Mouse (Mus musculus): Measurements from ENCODE around the gene Yaf2. TPM values are rescaled to one million over a fixed set of nuclear protein-coding genes. Genes with fewer than 3 reads are reported as not detected.

Yaf2 gene
- total and polyA plus RNA-seq, 3 experiments, result 24.4 to 50.0 (median 39.7) TPM

DNA sequence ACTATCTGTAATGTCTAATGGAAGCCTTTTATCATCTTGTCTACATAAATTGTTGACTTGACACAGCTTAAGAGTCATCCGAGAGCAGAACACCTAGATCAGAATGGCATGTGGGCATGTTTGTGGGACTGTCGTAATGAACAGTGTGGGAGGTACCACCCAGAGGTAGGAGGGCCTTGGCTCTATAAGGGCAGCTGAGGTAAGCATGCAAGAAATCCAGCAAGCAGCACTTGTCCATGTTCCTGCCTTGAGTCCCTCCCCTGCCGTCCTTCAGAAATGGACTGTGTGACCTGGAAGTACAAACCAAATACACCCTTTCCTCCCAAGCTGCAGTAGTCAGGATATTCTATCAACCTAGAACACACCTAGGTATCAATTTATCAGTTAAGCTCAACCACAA, 71.5 kb downstream of the Yaf2 start:
- no peak for DNase-seq (ENCODE audit: low spot score)
- Histone ChIP-seq H3K27me3 (ENCODE audit: insufficient read depth, low read length) (no peaks in the 10 kb centered on the region), H3K4me1 (ENCODE audit: insufficient read depth, low read depth, low read length) (peaks cover 15% of the 10 kb centered on the region), H3K4me3 (ENCODE audit: low read depth, low read length) (no peak overlapping the region), H3K9me3 (replicated peaks) (no peaks in the 10 kb centered on the region), H3K36me3 (replicated peaks) (peaks cover 71% of the 10 kb centered on the region)
- no peak for ATAC-seq (ENCODE audit: extremely low read depth, insufficient number of reproducible peaks, low FRiP score, poor library complexity, severe bottlenecking)
- TF ChIP-seq CTCF (IDR thresholded peaks at IDR 0.05; ENCODE audit: low read depth, low read length), result no peak
- TF ChIP-seq GATA1 (IDR thresholded peaks at IDR 0.05; ENCODE audit: borderline replicate concordance, low read length), result no peak
- TF ChIP-seq TAL1 (conservative IDR thresholded peaks at IDR 0.05; ENCODE audit: low read depth, low read length), result no peak
- TF ChIP-seq GATA2 (IDR thresholded peaks at IDR 0.05; ENCODE audit: borderline replicate concordance, low read depth, low read length), result no peak
- TF ChIP-seq POLR2AphosphoS5 (IDR thresholded peaks at IDR 0.05; ENCODE audit: insufficient replicate concordance, low read depth, low read length), result no peak

GRCm38 (mm10) chr15:93264221-93264620, 72.5 kb downstream of the Yaf2 start:
- Histone ChIP-seq H3K4me3 (ENCODE audit: low read depth, low read length) (no peak overlapping the region), H3K4me1 (ENCODE audit: insufficient read depth, low read depth, low read length) (peaks cover 12% of the 10 kb centered on the region), H3K27me3 (ENCODE audit: insufficient read depth, low read length) (no peaks in the 10 kb centered on the region), H3K9me3 (replicated peaks) (no peaks in the 10 kb centered on the region), H3K36me3 (replicated peaks) (peaks cover 69% of the 10 kb centered on the region)
- no peak for TF ChIP-seq GATA1 (IDR thresholded peaks at IDR 0.05; ENCODE audit: borderline replicate concordance, low read length)
- TF ChIP-seq CTCF (IDR thresholded peaks at IDR 0.05; ENCODE audit: low read depth, low read length), result no peak
- no peak for TF ChIP-seq TAL1 (conservative IDR thresholded peaks at IDR 0.05; ENCODE audit: low read depth, low read length)
- TF ChIP-seq POLR2AphosphoS5 (IDR thresholded peaks at IDR 0.05; ENCODE audit: insufficient replicate concordance, low read depth, low read length), result no peak
- TF ChIP-seq GATA2 (IDR thresholded peaks at IDR 0.05; ENCODE audit: borderline replicate concordance, low read depth, low read length), result no peak
- no peak for DNase-seq (ENCODE audit: low spot score)
- ATAC-seq (ENCODE audit: extremely low read depth, insufficient number of reproducible peaks, low FRiP score, poor library complexity, severe bottlenecking), result no peak

DNA sequence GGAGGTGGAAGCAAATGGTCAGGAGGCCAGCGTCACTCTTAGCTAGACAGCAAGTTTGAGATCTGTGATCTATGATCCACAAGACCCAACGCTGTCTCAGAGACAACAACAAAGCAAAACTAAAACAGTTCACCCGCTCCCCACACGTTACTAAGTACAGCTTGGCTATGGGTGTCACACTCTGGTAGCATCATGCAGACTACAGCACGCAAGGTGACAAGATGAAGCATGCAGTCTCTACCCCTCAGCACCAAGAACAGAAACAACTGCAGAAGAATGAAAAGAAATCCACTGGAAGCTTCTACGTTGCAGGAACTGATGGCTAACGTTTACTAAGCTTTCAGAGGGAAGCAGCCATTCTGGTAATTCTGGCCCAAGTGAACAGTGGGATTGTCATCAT, 73.2 kb downstream of the Yaf2 start:
- peaks cover 71% of the 10 kb centered on the region for H3K36me3 ChIP-seq (replicated peaks)
- no peaks in the 10 kb centered on the region for H3K9me3 ChIP-seq (replicated peaks)
- no peak overlapping the region for H3K4me3 ChIP-seq (ENCODE audit: low read depth, low read length)
- DNase-seq (ENCODE audit: low spot score) (no peak), ATAC-seq (ENCODE audit: extremely low read depth, insufficient number of reproducible peaks, low FRiP score, poor library complexity, severe bottlenecking) (no peak)
- H3K27me3 ChIP-seq (ENCODE audit: insufficient read depth, low read length), result no peaks in the 10 kb centered on the region
- H3K4me1 ChIP-seq (ENCODE audit: insufficient read depth, low read depth, low read length), result peaks cover 12% of the 10 kb centered on the region
- TF ChIP-seq POLR2AphosphoS5 (IDR thresholded peaks at IDR 0.05; ENCODE audit: insufficient replicate concordance, low read depth, low read length) (no peak), GATA2 (IDR thresholded peaks at IDR 0.05; ENCODE audit: borderline replicate concordance, low read depth, low read length) (no peak), TAL1 (conservative IDR thresholded peaks at IDR 0.05; ENCODE audit: low read depth, low read length) (no peak), GATA1 (IDR thresholded peaks at IDR 0.05; ENCODE audit: borderline replicate concordance, low read length) (no peak), CTCF (IDR thresholded peaks at IDR 0.05; ENCODE audit: low read depth, low read length) (no peak)

GRCm38 (mm10) chr15:93262818-93263217, 73.9 kb downstream of the Yaf2 start:
- ATAC-seq (ENCODE audit: extremely low read depth, insufficient number of reproducible peaks, low FRiP score, poor library complexity, severe bottlenecking) (no peak), DNase-seq (ENCODE audit: low spot score) (no peak)
- Histone ChIP-seq H3K27me3 (ENCODE audit: insufficient read depth, low read length) (no peaks in the 10 kb centered on the region), H3K4me1 (ENCODE audit: insufficient read depth, low read depth, low read length) (0 out of 2 replicates have a peak, but pooled peaks cover 8% of the 10 kb centered on the region), H3K36me3 (replicated peaks) (peaks cover 73% of the 10 kb centered on the region), H3K4me3 (ENCODE audit: low read depth, low read length) (no peak overlapping the region), H3K9me3 (replicated peaks) (no peaks in the 10 kb centered on the region)
- TF ChIP-seq CTCF (IDR thresholded peaks at IDR 0.05; ENCODE audit: low read depth, low read length) (no peak), TAL1 (conservative IDR thresholded peaks at IDR 0.05; ENCODE audit: low read depth, low read length) (no peak), POLR2AphosphoS5 (IDR thresholded peaks at IDR 0.05; ENCODE audit: insufficient replicate concordance, low read depth, low read length) (no peak), GATA2 (IDR thresholded peaks at IDR 0.05; ENCODE audit: borderline replicate concordance, low read depth, low read length) (no peak), GATA1 (IDR thresholded peaks at IDR 0.05; ENCODE audit: borderline replicate concordance, low read length) (no peak)

GRCm38 (mm10) chr15:93262274-93262673, 74.5 kb downstream of the Yaf2 start:
- no peaks in the 10 kb centered on the region for H3K27me3 ChIP-seq (ENCODE audit: insufficient read depth, low read length)
- no peak overlapping the region for H3K4me3 ChIP-seq (ENCODE audit: low read depth, low read length)
- DNase-seq (ENCODE audit: low spot score) (no peak), ATAC-seq (ENCODE audit: extremely low read depth, insufficient number of reproducible peaks, low FRiP score, poor library complexity, severe bottlenecking) (no peak)
- H3K9me3 ChIP-seq (replicated peaks), result no peaks in the 10 kb centered on the region
- H3K36me3 ChIP-seq (replicated peaks), result peaks cover 76% of the 10 kb centered on the region
- TF ChIP-seq TAL1 (conservative IDR thresholded peaks at IDR 0.05; ENCODE audit: low read depth, low read length), result no peak
- no peak for TF ChIP-seq GATA1 (IDR thresholded peaks at IDR 0.05; ENCODE audit: borderline replicate concordance, low read length)
- no peak for TF ChIP-seq POLR2AphosphoS5 (IDR thresholded peaks at IDR 0.05; ENCODE audit: insufficient replicate concordance, low read depth, low read length)
- TF ChIP-seq GATA2 (IDR thresholded peaks at IDR 0.05; ENCODE audit: borderline replicate concordance, low read depth, low read length), result no peak
- no peak for TF ChIP-seq CTCF (IDR thresholded peaks at IDR 0.05; ENCODE audit: low read depth, low read length)
- 0 out of 2 replicates have a peak, but pooled peaks cover 8% of the 10 kb centered on the region for H3K4me1 ChIP-seq (ENCODE audit: insufficient read depth, low read depth, low read length)

DNA sequence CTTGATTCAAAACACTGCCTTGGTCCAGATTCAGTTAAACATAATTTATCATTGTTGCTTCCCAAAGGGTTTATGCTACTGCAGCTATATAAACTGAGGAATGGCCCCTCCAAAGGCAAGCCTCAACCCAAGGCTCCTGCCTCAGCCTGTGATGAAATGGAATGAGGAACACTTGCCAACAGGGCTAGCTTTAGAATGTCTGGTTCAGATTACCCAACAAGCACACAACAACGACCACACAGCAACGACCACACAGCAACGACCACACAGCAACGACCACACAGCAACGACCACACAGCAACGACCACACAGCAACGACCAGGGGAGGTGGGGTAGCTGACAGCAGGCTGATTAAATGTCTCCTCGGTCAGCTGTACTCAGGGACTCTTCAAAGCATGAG, 76.8 kb downstream of the Yaf2 start:
- no peak overlapping the region for H3K4me3 ChIP-seq (ENCODE audit: low read depth, low read length)
- H3K27me3 ChIP-seq (ENCODE audit: insufficient read depth, low read length), result no peaks in the 10 kb centered on the region
- TF ChIP-seq GATA1 (IDR thresholded peaks at IDR 0.05; ENCODE audit: borderline replicate concordance, low read length), result no peak
- no peaks in the 10 kb centered on the region for H3K9me3 ChIP-seq (replicated peaks)
- DNase-seq (ENCODE audit: low spot score), result no peak
- 0 out of 2 replicates have a peak, but pooled peaks cover 3% of the 10 kb centered on the region for H3K4me1 ChIP-seq (ENCODE audit: insufficient read depth, low read depth, low read length)
- H3K36me3 ChIP-seq (replicated peaks), result peaks cover 90% of the 10 kb centered on the region
- ATAC-seq (ENCODE audit: extremely low read depth, insufficient number of reproducible peaks, low FRiP score, poor library complexity, severe bottlenecking), result no peak

DNA sequence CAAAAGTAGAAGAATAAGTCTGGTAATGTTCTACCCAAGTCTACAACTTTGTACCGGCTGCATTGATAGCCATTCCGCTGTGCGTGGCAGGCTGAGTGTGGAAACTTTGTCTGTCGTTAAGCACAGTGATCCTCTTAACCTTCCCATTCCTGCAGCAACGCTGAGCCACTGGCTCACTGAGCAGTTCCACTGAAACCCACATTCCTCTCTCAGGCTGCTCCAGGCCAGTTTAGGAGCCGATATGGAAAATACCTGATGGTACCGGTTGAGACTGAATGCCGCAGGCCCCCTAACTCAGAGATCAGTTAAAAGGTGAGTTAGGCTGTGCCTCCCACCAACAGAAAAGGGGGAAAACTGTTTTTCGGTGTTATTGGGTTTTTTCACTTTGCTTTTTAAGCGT, 81.4 kb downstream of the Yaf2 start:
- Histone ChIP-seq H3K36me3 (replicated peaks) (peaks cover 91% of the 10 kb centered on the region), H3K9me3 (replicated peaks) (no peaks in the 10 kb centered on the region), H3K27me3 (ENCODE audit: insufficient read depth, low read length) (no peaks in the 10 kb centered on the region), H3K4me3 (ENCODE audit: low read depth, low read length) (no peak overlapping the region), H3K4me1 (ENCODE audit: insufficient read depth, low read depth, low read length) (no peaks in the 10 kb centered on the region)
- ATAC-seq (ENCODE audit: extremely low read depth, insufficient number of reproducible peaks, low FRiP score, poor library complexity, severe bottlenecking) (no peak), DNase-seq (ENCODE audit: low spot score) (no peak)
- no peak for TF ChIP-seq GATA1 (IDR thresholded peaks at IDR 0.05; ENCODE audit: borderline replicate concordance, low read length)

Measured in G1E (cell line).